Comparison of ENCODE assay signal across 10 mouse cellular contexts in genomic region chr2:42007606-42008005, GRCm38 (mm10).
A peak's percentile ranks its signal among the peaks of the same experiment; 100 is the strongest.
DNase-seq lines count a peak whose midpoint lies in the region; ATAC-seq and TF ChIP-seq lines count a peak whose summit lies in the region.
"Had no signal": no experiment of that assay in that cellular context is flagged by ENCODE, and none has a peak within 500 bp of the region (broad histone marks: within the 10 kb centered on the region; RNA-seq: fewer than 3 reads in every experiment).

No protein-coding gene starts in this region.

- H3K27ac ChIP-seq in forebrain, embryonic 13.5 days, result no peak overlapping the region
- no peak overlapping the region for H3K27ac ChIP-seq in midbrain, postnatal 0 days (ENCODE audit: low read depth, low read length)
- H3K27ac ChIP-seq in heart, embryonic 10.5 days, result no peak overlapping the region
- H3K27ac ChIP-seq: heart, embryonic 13.5 days had no signal

- no peak overlapping the region for H3K4me3 ChIP-seq in forebrain, embryonic 13.5 days
- no peak overlapping the region for H3K4me3 ChIP-seq in midbrain, postnatal 0 days (ENCODE audit: low read depth, low read length)
- H3K4me3 ChIP-seq in heart, embryonic 10.5 days, result no peak overlapping the region
- H3K4me3 ChIP-seq: erythroblast, embryonic 14.5 days; heart, embryonic 13.5 days had no signal

- H3K27me3 ChIP-seq in forebrain, embryonic 13.5 days, result no peaks in the 10 kb centered on the region
- no peaks in the 10 kb centered on the region for H3K27me3 ChIP-seq in midbrain, postnatal 0 days (ENCODE audit: insufficient read depth, low read length)
- H3K27me3 ChIP-seq in heart, embryonic 10.5 days (ENCODE audit: insufficient read depth, poor library complexity, severe bottlenecking), result no peaks in the 10 kb centered on the region
- H3K27me3 ChIP-seq: heart, embryonic 13.5 days had no signal

- TF ChIP-seq CTCF in midbrain, postnatal 0 days (IDR thresholded peaks at IDR 0.05), result no peak

- H3K4me1 ChIP-seq in forebrain, embryonic 13.5 days, result peaks cover 21% of the 10 kb centered on the region
- H3K4me1 ChIP-seq in midbrain, postnatal 0 days (ENCODE audit: insufficient read depth, low read length), result 0 out of 2 replicates have a peak, but pooled peaks cover 3% of the 10 kb centered on the region
- H3K4me1 ChIP-seq in heart, embryonic 10.5 days, result peaks cover 7% of the 10 kb centered on the region; the same call in 1 of the 2 replicates

- DNase-seq in cerebellum, adult 9-11 months, result peak; percentile 45
- DNase-seq in cerebellum, adult 11 months, result no peak
- DNase-seq in layer of hippocampus, adult 9-11 months, result peak; percentile 86
- DNase-seq in midbrain, postnatal 0 days (ENCODE audit: low spot score), result peak; percentile 78
- DNase-seq in urinary bladder, postnatal 25 days (ENCODE audit: low spot score), result no peak
- no peak for DNase-seq in heart, embryonic 10.5 days (ENCODE audit: low spot score)
- DNase-seq in kidney, postnatal 36 days, result no peak

- H3K9ac ChIP-seq in forebrain, embryonic 13.5 days, result no peak overlapping the region
- no peak overlapping the region for H3K9ac ChIP-seq in midbrain, postnatal 0 days (replicated peaks; ENCODE audit: low read length, poor library complexity, severe bottlenecking)
- H3K9ac ChIP-seq: heart, embryonic 13.5 days had no signal

- no peak overlapping the region; the same call in 1 of the 2 replicates for H3K4me2 ChIP-seq in forebrain, embryonic 13.5 days
- H3K4me2 ChIP-seq in midbrain, postnatal 0 days (ENCODE audit: low read depth, low read length, poor library complexity, severe bottlenecking), result no peak overlapping the region
- H3K4me2 ChIP-seq: heart, embryonic 13.5 days had no signal

- no peaks in the 10 kb centered on the region for H3K36me3 ChIP-seq in forebrain, embryonic 13.5 days (ENCODE audit: poor library complexity, severe bottlenecking)
- H3K36me3 ChIP-seq in midbrain, postnatal 0 days (ENCODE audit: insufficient read depth, low read length), result no peaks in the 10 kb centered on the region
- no peaks in the 10 kb centered on the region for H3K36me3 ChIP-seq in heart, embryonic 10.5 days
- H3K36me3 ChIP-seq: heart, embryonic 13.5 days had no signal

- peak; percentile 88 for ATAC-seq in forebrain, embryonic 13.5 days
- ATAC-seq in midbrain, postnatal 0 days (ENCODE audit: low FRiP score), result peak; percentile 69; the same call in 1 of the 2 replicates

- H3K9me3 ChIP-seq in forebrain, embryonic 13.5 days (replicated peaks), result no peaks in the 10 kb centered on the region
- no peaks in the 10 kb centered on the region for H3K9me3 ChIP-seq in midbrain, postnatal 0 days (ENCODE audit: low read length)
- no peaks in the 10 kb centered on the region for H3K9me3 ChIP-seq in heart, embryonic 10.5 days
- H3K9me3 ChIP-seq: heart, embryonic 13.5 days had no signal

- WGBS in forebrain, embryonic 13.5 days, result 8% methylated on average over 3 of the region's 3 CpGs
- WGBS in midbrain, postnatal 0 days, result 46% methylated on average over 3 of the region's 3 CpGs
- 76% methylated on average over 3 of the region's 3 CpGs for WGBS in heart, embryonic 10.5 days

Comparison
In these comparisons a context has a peak if more than half of its experiments do, and no peak if none do; other contexts are left out.
1. DNase-seq: peak in cerebellum, adult 9-11 months (single experiment), layer of hippocampus, adult 9-11 months (single experiment) and midbrain, postnatal 0 days (single experiment); none in cerebellum, adult 11 months (single experiment), urinary bladder, postnatal 25 days (single experiment), heart, embryonic 10.5 days (single experiment) and kidney, postnatal 36 days (0 of 2).